Mouse (Mus musculus): ENCODE measurements around the gene Slc30a9. TPM values are rescaled to one million over a fixed set of nuclear protein-coding genes. Genes with fewer than 3 reads are reported as not detected.

Slc30a9 gene
- 100 to 1,000 TPM; 174 TPM for total RNA-seq (2021)

- peak; percentile 93 to 96 for DNase-seq (ENCODE audit: extremely low spot score in 1 of 2, low spot score in 1 of 2)
These were observed at the start of gene Slc30a9 for GRCm38 (mm10) chr5:67306698-67307521. Slc30a9 (plus strand) TSS chr5:67306955.

GRCm38 (mm10) chr5:67258473-67258872, 48.3 kb upstream of the Slc30a9 start:
- DNase-seq (ENCODE audit: extremely low spot score in 1 of 2, low spot score in 1 of 2), result no peak

GRCm38 (mm10) chr5:67260159-67260530, 46.6 kb upstream of the Slc30a9 start:
- no peak for DNase-seq (ENCODE audit: extremely low spot score in 1 of 2, low spot score in 1 of 2)

GRCm38 (mm10) chr5:67260531-67261371, 46.0 kb upstream of the Slc30a9 start, which contains the start of gene Tmem33:
Tmem33 (plus strand) TSS chr5:67260565.
- peak; percentile 77 to 82 for DNase-seq (ENCODE audit: extremely low spot score in 1 of 2, low spot score in 1 of 2)

- DNase-seq (ENCODE audit: extremely low spot score in 1 of 2, low spot score in 1 of 2), result no peak
These were observed 43.8 kb upstream of the Slc30a9 start for GRCm38 (mm10) chr5:67262964-67263363.

GRCm38 (mm10) chr5:67266106-67266505, 40.6 kb upstream of the Slc30a9 start:
- no peak for DNase-seq (ENCODE audit: extremely low spot score in 1 of 2, low spot score in 1 of 2)

- no peak for DNase-seq (ENCODE audit: extremely low spot score in 1 of 2, low spot score in 1 of 2)
These were observed 37.4 kb upstream of the Slc30a9 start for GRCm38 (mm10) chr5:67269309-67269708.

- DNase-seq (ENCODE audit: extremely low spot score in 1 of 2, low spot score in 1 of 2), result no peak
These were observed 27.3 kb upstream of the Slc30a9 start for GRCm38 (mm10) chr5:67279407-67279806.

GRCm38 (mm10) chr5:67279840-67280239, 26.9 kb upstream of the Slc30a9 start:
- no peak for DNase-seq (ENCODE audit: extremely low spot score in 1 of 2, low spot score in 1 of 2)

GRCm38 (mm10) chr5:67280400-67280799, 26.4 kb upstream of the Slc30a9 start:
- no peak for DNase-seq (ENCODE audit: extremely low spot score in 1 of 2, low spot score in 1 of 2)

- DNase-seq (ENCODE audit: extremely low spot score in 1 of 2, low spot score in 1 of 2), result no peak
These were observed 11.7 kb upstream of the Slc30a9 start for GRCm38 (mm10) chr5:67295029-67295428.

- DNase-seq (ENCODE audit: extremely low spot score in 1 of 2, low spot score in 1 of 2), result no peak
These were observed 11.1 kb upstream of the Slc30a9 start for GRCm38 (mm10) chr5:67295682-67296081.

- no peak for DNase-seq (ENCODE audit: extremely low spot score in 1 of 2, low spot score in 1 of 2)
These were observed 10.6 kb upstream of the Slc30a9 start for GRCm38 (mm10) chr5:67296171-67296570.

GRCm38 (mm10) chr5:67297026-67297813, 9.5 kb upstream of the Slc30a9 start:
- no peak for DNase-seq (ENCODE audit: extremely low spot score in 1 of 2, low spot score in 1 of 2)

GRCm38 (mm10) chr5:67299847-67300412, 6.8 kb upstream of the Slc30a9 start:
- DNase-seq (ENCODE audit: extremely low spot score in 1 of 2, low spot score in 1 of 2), result no peak

GRCm38 (mm10) chr5:67300926-67301597, 5.7 kb upstream of the Slc30a9 start:
- no peak for DNase-seq (ENCODE audit: extremely low spot score in 1 of 2, low spot score in 1 of 2)

GRCm38 (mm10) chr5:67301722-67302331, 4.9 kb upstream of the Slc30a9 start:
- DNase-seq (ENCODE audit: extremely low spot score in 1 of 2, low spot score in 1 of 2), result no peak

GRCm38 (mm10) chr5:67303816-67304215, 2.9 kb upstream of the Slc30a9 start:
- no peak for DNase-seq (ENCODE audit: extremely low spot score in 1 of 2, low spot score in 1 of 2)

GRCm38 (mm10) chr5:67307659-67308222, 986 bp downstream of the Slc30a9 start:
- DNase-seq (ENCODE audit: extremely low spot score in 1 of 2, low spot score in 1 of 2), result no peak
